Mouse (Mus musculus): ENCODE results near the gene Slc25a26. TPM values are rescaled to one million over a fixed set of nuclear protein-coding genes. Genes with fewer than 3 reads are reported as not detected.

Slc25a26 gene
- polyA plus RNA-seq, 1 experiment from 2014 or later = 3.1 TPM

- no peak for ATAC-seq (ENCODE audit: low read depth)
- no peak overlapping the region for H3K4me2 ChIP-seq (ENCODE audit: low read depth, low read length)
- H3K9me3 ChIP-seq (replicated peaks; ENCODE audit: control insufficient read depth, low read length) = no peaks in the 10 kb centered on the region
- no peak overlapping the region for H3K4me3 ChIP-seq (ENCODE audit: low read depth, low read length)
- 55% methylated on average over 6 of the region's 6 CpGs for WGBS (ENCODE audit: insufficient replicate concordance)
- no peaks in the 10 kb centered on the region for H3K27me3 ChIP-seq (ENCODE audit: control insufficient read depth, insufficient read depth, low read depth, low read length)
- no peak overlapping the region for H3K9ac ChIP-seq (ENCODE audit: low read depth, low read length)
- no peak overlapping the region for H3K27ac ChIP-seq (ENCODE audit: low read length)
- H3K4me1 ChIP-seq (ENCODE audit: control insufficient read depth, low read depth, low read length) = peaks cover 9% of the 10 kb centered on the region
- no peaks in the 10 kb centered on the region for H3K36me3 ChIP-seq (ENCODE audit: control insufficient read depth, insufficient read depth)
Observed at GRCm38 (mm10) chr6:94646902-94647301, 146.8 kb downstream of the Slc25a26 start.

GRCm38 (mm10) chr6:94647574-94648430, 147.7 kb downstream of the Slc25a26 start:
- Histone ChIP-seq H3K9ac (ENCODE audit: low read depth, low read length) (no peak overlapping the region), H3K4me3 (ENCODE audit: low read depth, low read length) (no peak overlapping the region), H3K27ac (ENCODE audit: low read length) (peak overlapping the region; percentile 69)

GRCm38 (mm10) chr6:94648496-94648895, 148.4 kb downstream of the Slc25a26 start:
- Histone ChIP-seq H3K36me3 (ENCODE audit: control insufficient read depth, insufficient read depth) (no peaks in the 10 kb centered on the region), H3K4me2 (ENCODE audit: low read depth, low read length) (no peak overlapping the region), H3K9me3 (replicated peaks; ENCODE audit: control insufficient read depth, low read length) (no peaks in the 10 kb centered on the region), H3K27me3 (ENCODE audit: control insufficient read depth, insufficient read depth, low read depth, low read length) (no peaks in the 10 kb centered on the region), H3K27ac (ENCODE audit: low read length) (peak overlapping the region; percentile 69), H3K4me1 (ENCODE audit: control insufficient read depth, low read depth, low read length) (peaks cover 9% of the 10 kb centered on the region), H3K4me3 (ENCODE audit: low read depth, low read length) (no peak overlapping the region), H3K9ac (ENCODE audit: low read depth, low read length) (no peak overlapping the region)
- ATAC-seq (ENCODE audit: low read depth) = peak; percentile 11; the same call in 1 of the 2 replicates
- 51% methylated on average over 4 of the region's 4 CpGs for WGBS (ENCODE audit: insufficient replicate concordance)

More at GRCm38 (mm10) chr6:94647574-94648430, 147.7 kb downstream of the Slc25a26 start:
- Histone ChIP-seq H3K4me2 (ENCODE audit: low read depth, low read length) (no peak overlapping the region), H3K9me3 (replicated peaks; ENCODE audit: control insufficient read depth, low read length) (no peaks in the 10 kb centered on the region), H3K27me3 (ENCODE audit: control insufficient read depth, insufficient read depth, low read depth, low read length) (no peaks in the 10 kb centered on the region), H3K36me3 (ENCODE audit: control insufficient read depth, insufficient read depth) (no peaks in the 10 kb centered on the region), H3K4me1 (ENCODE audit: control insufficient read depth, low read depth, low read length) (peaks cover 9% of the 10 kb centered on the region)
- whole genome bisulfite sequencing (ENCODE audit: insufficient replicate concordance) = 36% methylated on average over 10 of the region's 10 CpGs
- ATAC-seq (ENCODE audit: low read depth) = peak; percentile 73

- Histone ChIP-seq H3K27ac (ENCODE audit: low read length) (no peak overlapping the region), H3K9me3 (replicated peaks; ENCODE audit: control insufficient read depth, low read length) (no peaks in the 10 kb centered on the region), H3K4me3 (ENCODE audit: low read depth, low read length) (no peak overlapping the region), H3K27me3 (ENCODE audit: control insufficient read depth, insufficient read depth, low read depth, low read length) (no peaks in the 10 kb centered on the region), H3K4me1 (ENCODE audit: control insufficient read depth, low read depth, low read length) (peaks cover 9% of the 10 kb centered on the region), H3K4me2 (ENCODE audit: low read depth, low read length) (no peak overlapping the region), H3K36me3 (ENCODE audit: control insufficient read depth, insufficient read depth) (no peaks in the 10 kb centered on the region), H3K9ac (ENCODE audit: low read depth, low read length) (no peak overlapping the region)
- ATAC-seq (ENCODE audit: low read depth) = no peak
- 60% methylated on average over 1 of the region's 1 CpGs for WGBS (ENCODE audit: insufficient replicate concordance)
Observed at GRCm38 (mm10) chr6:94649637-94650036, 149.5 kb downstream of the Slc25a26 start.

- H3K4me1 ChIP-seq (ENCODE audit: control insufficient read depth, low read depth, low read length) = peaks cover 9% of the 10 kb centered on the region
- no peak overlapping the region for H3K4me2 ChIP-seq (ENCODE audit: low read depth, low read length)
- ATAC-seq (ENCODE audit: low read depth) = no peak
- WGBS (ENCODE audit: insufficient replicate concordance) = 72% methylated on average over 17 of the region's 17 CpGs
- no peak overlapping the region for H3K27ac ChIP-seq (ENCODE audit: low read length)
- no peaks in the 10 kb centered on the region for H3K36me3 ChIP-seq (ENCODE audit: control insufficient read depth, insufficient read depth)
- H3K4me3 ChIP-seq (ENCODE audit: low read depth, low read length) = no peak overlapping the region
- no peak overlapping the region for H3K9ac ChIP-seq (ENCODE audit: low read depth, low read length)
- no peaks in the 10 kb centered on the region for H3K9me3 ChIP-seq (replicated peaks; ENCODE audit: control insufficient read depth, low read length)
- H3K27me3 ChIP-seq (ENCODE audit: control insufficient read depth, insufficient read depth, low read depth, low read length) = no peaks in the 10 kb centered on the region
Observed at GRCm38 (mm10) chr6:94651541-94651940, 151.4 kb downstream of the Slc25a26 start.

- Histone ChIP-seq H3K9ac (ENCODE audit: low read depth, low read length) (no peak overlapping the region), H3K27me3 (ENCODE audit: control insufficient read depth, insufficient read depth, low read depth, low read length) (no peaks in the 10 kb centered on the region), H3K27ac (ENCODE audit: low read length) (no peak overlapping the region), H3K4me3 (ENCODE audit: low read depth, low read length) (no peak overlapping the region), H3K9me3 (replicated peaks; ENCODE audit: control insufficient read depth, low read length) (no peaks in the 10 kb centered on the region), H3K4me2 (ENCODE audit: low read depth, low read length) (no peak overlapping the region), H3K4me1 (ENCODE audit: control insufficient read depth, low read depth, low read length) (peaks cover 9% of the 10 kb centered on the region), H3K36me3 (ENCODE audit: control insufficient read depth, insufficient read depth) (no peaks in the 10 kb centered on the region)
- no peak for ATAC-seq (ENCODE audit: low read depth)
- WGBS (ENCODE audit: insufficient replicate concordance) = 61% methylated on average over 6 of the region's 6 CpGs
Observed at GRCm38 (mm10) chr6:94652659-94653213, 152.6 kb downstream of the Slc25a26 start.

GRCm38 (mm10) chr6:94653388-94654316, 153.5 kb downstream of the Slc25a26 start:
- Histone ChIP-seq H3K4me2 (ENCODE audit: low read depth, low read length) (no peak overlapping the region), H3K9ac (ENCODE audit: low read depth, low read length) (no peak overlapping the region), H3K27ac (ENCODE audit: low read length) (no peak overlapping the region), H3K4me1 (ENCODE audit: control insufficient read depth, low read depth, low read length) (peaks cover 5% of the 10 kb centered on the region), H3K36me3 (ENCODE audit: control insufficient read depth, insufficient read depth) (no peaks in the 10 kb centered on the region), H3K9me3 (replicated peaks; ENCODE audit: control insufficient read depth, low read length) (no peaks in the 10 kb centered on the region), H3K27me3 (ENCODE audit: control insufficient read depth, insufficient read depth, low read depth, low read length) (no peaks in the 10 kb centered on the region), H3K4me3 (ENCODE audit: low read depth, low read length) (no peak overlapping the region)
- 54% methylated on average over 10 of the region's 10 CpGs for WGBS (ENCODE audit: insufficient replicate concordance)
- ATAC-seq (ENCODE audit: low read depth) = peak; percentile 30; the same call in 1 of the 2 replicates

Data from liver, embryonic 16.5 days (tissue).